Mouse (Mus musculus) forelimb bud, embryonic 11.5 days (tissue): ENCODE data around the gene Mfsd2b.
"Not testable (repeated sequence)": the region's sequence is repeated elsewhere in the genome, so short reads cannot be mapped to it uniquely, and the experiment has no call there.

ENCODE experiments used
- DNase-seq: peaks from one replicate; pipeline ENCODE4 v3.0.0-alpha.2; 2012; ENCODE audit warnings: low read depth, low spot score

Mfsd2b gene

DNA sequence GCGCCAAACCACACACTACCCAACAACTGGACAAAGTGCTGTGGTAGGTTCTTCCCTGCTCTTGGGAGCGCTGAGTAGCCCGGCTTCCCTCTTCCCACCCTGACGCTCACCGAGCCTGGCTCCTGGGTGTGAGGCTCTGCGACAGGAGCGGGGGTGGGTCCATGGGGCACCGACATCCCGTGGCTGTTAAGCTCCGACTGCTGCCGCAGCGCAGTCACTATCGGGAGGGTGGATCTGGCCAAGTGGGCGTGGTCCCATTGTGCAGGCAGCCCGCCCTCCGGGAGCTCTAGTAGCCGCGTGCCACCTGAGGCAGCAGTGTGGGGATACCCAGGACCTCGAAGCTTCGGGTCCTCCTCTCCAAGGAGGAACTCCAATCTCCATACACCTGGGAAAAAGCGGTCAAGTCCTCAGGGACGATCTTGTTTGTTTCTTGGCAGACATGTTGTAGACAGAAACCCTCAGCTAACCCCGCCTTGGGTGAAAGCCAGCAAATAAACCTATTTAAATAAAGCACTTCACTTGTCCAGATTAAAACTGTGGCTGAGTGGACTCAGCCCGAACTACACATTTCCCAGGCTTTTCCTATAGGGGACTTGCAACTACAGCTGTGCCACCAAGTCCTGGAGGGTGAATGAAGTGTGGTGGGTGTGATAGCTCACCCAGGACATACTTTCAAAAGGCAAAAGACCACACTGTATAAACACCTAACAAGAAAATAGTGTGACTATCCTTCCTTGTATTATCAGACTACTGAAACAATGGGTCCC lies at the start of gene Mfsd2b:
Gene Mfsd2b, minus strand, starts transcription at position 199 of the 767 bp plus-strand sequence.
- peak; percentile 60 for DNase-seq

DNA sequence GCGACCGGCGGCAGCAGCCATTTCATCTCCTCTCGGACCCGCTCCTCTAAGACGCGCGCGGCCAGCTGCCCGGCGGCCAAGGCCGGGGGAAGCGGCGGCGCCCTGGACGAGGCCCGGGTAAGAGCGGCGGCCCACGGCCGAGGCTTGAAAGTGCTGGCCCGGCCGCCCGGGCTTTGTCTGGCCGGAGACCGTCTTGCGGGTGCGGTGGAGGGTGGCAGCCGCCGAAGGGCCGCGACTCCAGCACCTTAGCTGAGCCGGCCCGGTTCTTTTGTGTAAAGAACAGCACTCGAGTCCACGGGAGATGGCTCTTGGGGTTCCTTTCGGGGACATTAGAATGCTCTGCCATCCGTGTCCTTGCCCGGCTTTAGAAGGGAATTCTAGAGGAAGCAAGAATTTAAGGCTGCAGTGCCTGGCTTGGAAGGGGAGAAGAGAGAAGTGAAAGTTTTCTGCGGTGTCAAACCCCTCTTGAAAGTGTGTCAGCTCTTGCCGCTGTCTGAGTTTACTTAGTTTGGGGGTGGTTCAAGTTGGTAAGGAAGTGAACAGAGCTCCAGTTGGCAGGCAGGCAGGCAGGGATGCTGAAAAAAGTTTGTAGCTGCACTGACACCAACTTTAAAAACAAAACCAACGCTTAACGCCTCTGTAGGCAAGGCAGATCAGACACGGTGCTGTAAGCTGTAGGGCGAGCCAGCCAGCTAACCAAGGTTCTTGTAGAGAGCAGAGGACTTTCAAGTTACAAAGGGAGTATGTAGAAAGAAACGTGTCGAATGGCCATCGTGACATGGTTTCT lies 43.8 kb upstream of the Mfsd2b start:
- DNase-seq, result peak; percentile 46

DNA sequence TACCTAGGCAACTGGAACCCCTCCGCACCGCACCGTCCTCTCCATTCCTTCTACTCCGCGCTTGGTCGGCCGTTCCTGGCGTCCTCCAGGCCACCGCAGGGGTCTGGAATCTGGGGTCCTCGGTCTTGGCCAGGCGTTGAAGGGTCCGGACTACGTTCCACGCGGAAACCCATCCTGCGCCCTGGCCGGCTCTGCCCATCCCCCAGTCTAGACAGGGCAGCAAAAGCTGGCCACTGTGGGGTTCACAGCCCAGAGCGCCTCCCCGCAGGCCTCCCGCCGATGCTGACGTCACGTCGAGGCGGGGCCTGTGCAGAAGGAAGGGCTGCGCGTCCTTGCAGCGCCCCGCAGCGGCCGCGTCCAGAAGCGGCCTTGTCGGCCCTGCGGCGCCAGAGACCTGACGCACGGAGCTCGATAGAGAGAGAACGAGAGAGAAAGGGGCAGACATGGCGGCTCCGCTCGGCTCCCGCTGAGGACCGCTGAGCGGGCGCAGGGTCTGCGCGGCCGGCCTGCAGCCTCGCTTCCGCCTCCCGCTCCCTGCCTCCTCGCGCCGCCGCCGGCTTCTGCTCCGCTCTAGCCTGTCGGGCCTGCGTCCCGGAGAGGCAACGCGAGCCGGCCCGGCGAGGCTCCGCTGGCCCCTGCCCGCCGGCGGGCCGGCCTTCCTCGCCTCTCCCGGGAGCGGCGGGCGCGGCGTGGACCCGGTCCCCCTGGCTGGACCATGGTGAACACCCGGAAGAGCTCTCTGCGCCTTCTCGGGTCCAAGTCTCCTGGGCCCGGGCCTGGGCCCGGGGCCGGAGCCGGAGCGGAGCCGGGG lies 43.0 kb upstream of the Mfsd2b start, which contains the start of gene Atad2b:
Gene Atad2b, plus strand, starts transcription at position 360 of the 811 bp plus-strand sequence.
- DNase-seq, result peak; percentile 97

DNA sequence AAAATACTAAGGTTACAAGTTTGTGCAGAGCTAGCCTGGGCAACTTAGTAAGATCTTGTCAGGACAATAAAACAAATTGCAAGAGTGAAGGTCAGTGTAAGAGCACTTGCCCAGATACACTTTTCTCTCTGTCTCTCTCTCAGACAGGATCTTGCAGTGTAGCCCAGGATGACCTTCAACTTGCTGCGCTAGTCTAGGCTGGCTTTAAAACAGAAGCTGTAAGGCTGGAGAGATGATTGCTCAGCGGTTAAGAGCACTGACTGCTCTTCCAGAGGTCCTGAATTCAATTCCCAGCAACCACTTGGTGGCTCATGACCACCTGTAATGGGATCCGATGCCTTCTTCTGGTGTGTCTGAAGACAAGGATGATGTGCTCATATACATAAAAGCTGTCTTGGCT lies 40.8 kb upstream of the Mfsd2b start:
- DNase-seq, result no peak

DNA sequence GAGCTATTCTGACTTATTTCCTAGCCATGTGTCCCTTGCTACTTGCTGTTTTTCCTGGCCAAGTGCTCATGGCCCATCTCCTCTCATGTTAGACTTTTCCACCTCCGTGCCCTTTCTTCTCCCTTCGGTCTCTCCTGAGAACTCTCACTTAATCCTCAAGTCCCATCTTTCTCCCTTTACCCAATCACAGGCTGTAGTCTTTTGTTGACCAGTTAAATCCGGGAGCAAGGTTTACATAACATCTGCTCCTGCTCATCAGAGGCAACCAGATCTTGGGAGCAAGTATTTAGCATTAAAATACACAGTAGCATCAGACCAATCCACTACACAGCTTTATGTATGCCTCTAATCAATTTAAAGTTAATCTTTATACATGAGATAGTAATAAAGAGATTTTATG lies 40.3 kb upstream of the Mfsd2b start:
- DNase-seq, result no peak

DNA sequence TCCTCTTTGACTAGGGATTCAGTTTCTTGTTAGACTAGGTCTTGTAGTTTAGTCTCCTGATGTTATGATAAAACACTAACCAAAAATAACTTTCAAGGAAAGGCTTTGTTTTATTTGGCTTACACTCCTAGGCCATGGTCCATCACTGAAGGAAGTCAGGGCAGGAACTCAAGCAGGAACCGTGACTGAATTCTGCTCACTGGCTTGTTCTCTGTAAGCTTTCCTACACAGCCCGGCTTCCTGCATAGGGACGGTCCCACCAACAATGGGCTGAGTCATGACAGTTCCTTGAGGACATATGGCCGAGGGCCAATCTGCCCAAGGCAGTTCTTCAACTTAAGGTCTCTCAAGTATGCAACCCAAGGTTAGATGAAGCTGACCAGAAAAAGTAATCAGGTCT lies 37.6 kb upstream of the Mfsd2b start:
- DNase-seq, result no peak

DNA sequence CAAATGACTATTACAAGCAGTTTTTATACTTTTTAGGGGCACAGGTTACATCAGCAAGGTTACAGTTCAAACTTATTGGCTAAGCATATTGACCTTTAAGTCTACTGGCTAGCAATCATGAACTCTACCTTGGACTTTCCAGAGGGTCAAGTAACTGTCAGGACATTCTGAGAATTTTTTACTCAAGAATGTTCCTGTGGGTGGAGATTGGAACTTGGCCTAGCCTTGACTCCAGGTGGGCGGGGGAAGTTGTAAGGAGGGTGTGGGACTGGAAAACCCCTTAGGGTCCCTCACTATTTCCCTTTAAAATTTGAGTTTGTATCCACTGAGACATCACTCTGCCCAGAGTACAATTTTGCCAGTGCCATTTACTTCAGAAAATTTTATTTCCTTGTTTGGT lies 36.3 kb upstream of the Mfsd2b start:
- not testable (repeated sequence) for DNase-seq

DNA sequence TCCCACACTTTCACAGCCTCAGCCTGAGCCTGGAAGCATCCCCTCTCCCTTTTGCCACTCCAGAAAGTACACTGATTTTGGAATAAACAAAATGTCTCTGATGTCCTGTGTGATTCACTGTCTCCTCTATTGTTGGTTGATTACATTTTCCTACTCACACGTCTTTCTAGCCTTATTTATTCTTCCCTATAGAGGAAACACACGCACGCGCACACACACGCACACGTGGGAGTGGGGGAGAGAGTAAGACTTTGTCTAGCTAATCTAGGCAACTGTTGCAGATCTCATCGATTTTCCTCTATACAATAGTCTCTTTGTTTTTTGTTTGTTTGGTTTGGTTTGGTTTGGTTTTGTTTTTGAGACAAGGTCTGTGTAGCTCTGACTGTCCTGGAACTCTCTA lies 34.2 kb upstream of the Mfsd2b start:
- DNase-seq, result no peak

DNA sequence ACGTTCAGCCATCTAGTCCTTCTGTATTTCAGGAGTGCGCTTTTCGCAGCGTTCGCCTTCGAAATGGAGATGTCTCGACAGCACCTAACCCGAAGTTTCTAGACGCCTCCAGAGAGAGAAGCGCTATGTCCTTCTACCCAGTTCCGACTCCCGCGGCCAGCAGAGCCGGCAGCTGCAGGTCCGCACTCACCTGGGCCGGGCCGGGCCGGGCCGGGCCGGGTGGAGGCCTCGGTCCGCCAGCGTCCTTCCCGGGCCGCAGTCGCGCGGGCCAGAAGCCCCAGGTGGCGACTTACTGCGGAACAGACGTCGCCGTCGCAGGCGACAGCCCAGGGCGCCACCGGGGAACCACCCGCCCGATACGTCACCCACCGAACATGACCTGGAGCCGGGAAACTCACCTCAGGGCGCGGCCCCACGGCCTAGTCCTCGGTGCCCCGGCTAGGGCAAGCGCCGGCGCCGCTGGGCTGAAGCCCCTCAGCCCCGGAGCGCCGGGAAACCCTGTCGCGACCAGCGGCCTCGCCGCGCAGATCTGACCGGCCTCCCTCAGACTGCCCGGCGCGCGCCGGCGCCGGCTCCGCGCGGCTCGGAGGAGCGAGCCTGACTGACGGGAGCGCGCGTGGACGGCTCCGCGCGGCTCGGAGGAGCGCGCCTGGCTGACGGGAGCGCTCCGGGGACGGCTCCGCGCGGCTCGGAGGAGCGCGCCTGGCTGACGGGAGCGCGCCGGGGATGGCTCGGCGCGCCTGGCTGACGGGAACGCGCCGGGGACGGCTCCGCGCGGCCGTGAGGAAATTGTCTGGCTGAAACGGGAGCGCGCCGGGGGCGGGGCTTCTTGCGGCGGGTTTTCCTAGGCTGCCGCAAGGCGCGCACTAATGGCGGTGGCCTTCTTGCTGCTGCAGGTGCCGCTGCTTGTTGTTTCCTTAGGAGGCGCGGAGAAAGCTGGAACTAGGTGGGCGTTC lies 33.1 kb upstream of the Mfsd2b start, which contains the start of gene Ubxn2a:
Gene Ubxn2a, minus strand, starts transcription at position 755 of the 956 bp plus-strand sequence.
- DNase-seq, result peak; percentile 92

DNA sequence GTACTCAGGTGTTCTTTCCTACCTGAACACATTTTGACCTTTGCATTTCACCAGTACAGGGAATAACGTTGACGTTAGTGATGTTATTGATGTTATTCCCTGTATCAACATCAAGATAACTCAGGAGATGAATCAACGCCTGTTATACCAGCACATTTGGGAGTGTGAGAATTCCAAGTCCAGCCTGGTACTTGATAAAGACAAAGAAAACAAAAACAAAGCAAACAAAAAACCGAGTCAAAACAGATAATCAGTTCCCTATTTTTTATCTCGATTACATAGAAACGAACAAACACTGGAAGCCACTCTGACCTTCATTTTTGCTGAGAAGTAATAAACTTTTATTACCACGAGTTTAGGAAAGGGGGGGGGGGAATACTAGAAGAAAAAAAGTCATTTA lies 32.3 kb upstream of the Mfsd2b start:
- peak; percentile 4 for DNase-seq

DNA sequence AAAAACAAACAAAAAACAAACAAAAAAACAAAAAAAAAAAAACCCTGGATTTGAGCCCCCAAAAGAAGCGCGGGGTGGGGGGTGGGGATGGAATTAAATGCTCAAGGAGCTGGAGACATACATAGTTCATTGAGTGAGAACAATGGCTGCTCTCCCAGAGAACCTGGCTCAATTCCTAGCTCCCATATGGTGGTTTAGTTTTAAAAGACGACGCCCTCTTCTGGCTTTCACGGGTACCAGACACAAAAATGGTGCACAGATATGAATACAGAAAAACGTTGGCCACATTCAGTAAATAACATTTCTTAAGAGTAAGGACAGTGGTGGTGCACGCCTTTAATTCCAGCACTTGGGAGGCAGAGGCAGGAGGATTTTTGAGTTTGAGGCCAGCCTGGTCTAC lies 31.8 kb upstream of the Mfsd2b start:
- no peak for DNase-seq

DNA sequence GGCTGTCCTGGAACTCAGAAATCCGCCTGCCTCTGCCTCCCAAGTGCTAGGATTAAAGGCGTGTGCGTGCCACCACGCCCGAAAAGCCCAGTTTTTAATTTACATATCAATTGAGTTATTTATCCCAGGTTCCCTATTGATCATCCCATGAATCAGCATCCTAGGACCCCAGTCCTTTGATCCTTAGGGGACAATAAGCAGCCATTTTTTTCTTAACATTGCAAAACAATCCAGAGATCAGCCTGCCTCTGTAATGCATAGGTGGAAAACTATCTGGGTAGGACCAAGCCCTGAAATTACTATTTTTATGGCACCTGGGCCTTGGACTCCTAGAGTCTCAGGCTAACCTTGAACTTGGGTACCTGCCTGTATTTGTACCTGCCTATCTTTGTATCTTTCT lies 23.9 kb upstream of the Mfsd2b start:
- no peak for DNase-seq

DNA sequence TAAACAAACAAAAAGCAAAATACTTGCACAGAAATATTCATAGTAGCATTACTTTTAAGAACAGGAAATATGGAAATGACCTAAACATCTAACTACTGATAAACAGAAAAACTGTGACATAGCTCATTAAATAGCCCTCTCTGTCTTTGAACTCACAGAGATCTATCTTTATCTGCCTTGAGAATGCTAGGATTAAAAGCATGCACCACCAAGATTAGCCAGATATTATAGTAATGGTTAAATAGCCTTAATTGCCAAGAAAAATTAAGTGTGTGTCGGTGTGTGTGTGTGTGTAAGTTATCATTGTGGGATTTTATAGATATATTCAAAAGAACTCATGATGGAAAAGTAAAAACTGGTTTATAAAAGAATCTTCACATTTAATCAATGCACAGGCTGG lies 15.7 kb upstream of the Mfsd2b start:
- DNase-seq, result no peak

DNA sequence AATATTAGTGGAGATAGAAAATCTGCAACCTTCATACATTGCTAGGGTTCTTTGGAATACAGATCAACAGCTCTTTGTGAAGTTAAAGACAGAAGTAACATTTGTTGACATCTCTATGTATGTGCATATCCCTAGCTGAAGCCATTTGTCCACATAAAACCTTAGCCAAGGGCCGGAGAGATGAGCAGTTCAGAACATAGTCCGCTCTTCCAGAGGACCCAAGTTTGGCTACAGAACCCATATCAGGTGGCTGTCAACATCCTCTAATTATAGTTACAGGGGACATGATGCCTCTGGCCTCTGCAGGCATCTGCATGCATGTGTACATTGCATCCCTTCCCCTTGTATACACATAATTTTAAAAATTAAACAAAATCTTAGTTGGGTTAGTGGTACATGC lies 15.1 kb upstream of the Mfsd2b start:
- DNase-seq, result no peak

DNA sequence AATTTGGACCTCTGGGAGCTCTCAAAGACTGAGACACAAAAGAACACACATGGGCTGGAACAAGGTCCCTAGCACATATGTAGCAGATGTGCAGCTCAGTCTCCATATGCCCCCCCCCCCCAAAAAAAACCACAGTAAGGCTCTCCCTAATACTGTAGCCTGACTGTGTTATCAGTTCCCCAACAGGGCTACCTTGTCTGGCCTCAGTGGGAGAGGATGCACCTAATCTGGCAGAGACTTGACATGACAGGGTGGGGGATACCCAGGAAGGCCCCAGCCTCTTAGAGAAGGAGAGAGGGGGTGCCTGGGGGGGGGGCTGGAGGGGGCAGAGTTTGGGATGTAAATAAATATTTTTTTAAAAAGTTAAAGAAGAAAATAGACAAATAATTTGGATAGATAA lies 14.6 kb upstream of the Mfsd2b start:
- DNase-seq, result no peak

DNA sequence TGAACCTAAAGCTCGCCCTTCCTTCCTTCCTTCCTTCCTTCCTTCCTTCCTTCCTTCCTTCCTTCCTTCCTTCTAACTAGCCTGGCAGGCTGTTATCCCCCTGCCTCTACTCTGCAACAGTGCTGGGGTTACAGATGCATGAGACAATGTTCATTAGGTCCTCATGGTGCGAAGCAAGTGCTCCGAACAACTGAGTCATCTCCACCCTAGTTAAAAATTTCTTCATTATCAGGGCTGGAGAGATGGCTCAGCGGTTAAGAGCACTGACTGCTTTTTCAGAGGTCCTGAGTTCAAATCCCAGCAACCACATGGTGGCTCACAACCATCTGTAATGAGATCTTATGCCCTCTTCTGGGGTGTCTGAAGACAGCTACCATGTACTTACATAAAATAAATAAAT lies 12.4 kb upstream of the Mfsd2b start:
- not testable (repeated sequence) for DNase-seq

DNA sequence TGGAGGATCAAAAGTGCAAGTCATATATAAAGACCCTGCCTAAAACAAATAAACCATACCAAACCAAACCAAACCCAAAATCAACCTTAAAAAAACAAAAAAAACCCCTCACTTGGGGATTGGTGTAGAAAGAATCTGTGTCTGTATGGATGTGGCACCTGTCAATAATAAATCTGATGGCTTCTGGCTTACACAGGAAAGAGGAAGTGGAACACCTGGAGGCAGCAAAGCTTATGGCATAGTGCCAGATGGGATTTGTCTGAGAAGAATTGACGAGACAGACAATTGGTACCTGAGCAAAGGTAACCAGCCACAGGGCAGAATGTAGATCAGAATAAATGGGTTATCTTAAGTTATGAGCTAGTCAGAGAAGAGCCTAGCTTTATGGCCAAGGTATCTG lies 10.9 kb upstream of the Mfsd2b start:
- no peak for DNase-seq

DNA sequence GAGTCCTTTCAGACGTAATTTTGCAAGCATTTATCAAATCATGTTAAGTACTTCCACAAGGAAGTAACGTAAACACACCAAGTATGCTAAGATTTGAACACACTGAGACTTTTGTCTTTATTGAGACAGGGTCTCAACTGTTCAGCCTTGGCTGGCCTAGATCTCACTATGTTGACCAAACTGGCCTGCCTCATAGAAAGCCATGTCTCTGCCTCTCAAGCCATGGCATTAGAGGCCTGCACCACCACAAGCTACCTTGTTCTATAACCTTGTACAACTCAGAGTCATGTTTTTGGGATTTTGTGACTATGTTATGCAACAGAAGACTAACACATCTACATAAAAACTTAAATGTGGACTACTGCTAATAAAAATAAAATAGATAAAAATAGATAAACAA lies 7.9 kb upstream of the Mfsd2b start:
- DNase-seq, result no peak

DNA sequence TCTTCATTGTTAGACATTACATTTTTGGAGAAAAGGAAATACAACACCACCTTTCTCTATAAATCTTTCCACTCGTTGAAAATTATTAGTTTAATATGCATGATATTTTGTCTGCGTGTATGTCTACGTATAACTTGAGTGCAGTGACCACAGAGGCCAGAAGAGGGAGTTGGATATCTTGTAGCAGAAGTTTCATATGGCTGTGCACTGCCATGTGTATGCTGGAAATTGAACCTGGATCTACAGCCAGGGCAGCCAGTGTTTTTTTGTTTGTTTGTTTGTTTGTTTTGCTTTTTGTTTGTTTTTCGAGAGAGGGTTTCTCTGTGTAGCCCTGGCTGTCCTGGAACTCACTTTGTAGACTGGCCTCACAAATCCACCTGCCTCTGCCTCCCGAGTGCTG lies 4.9 kb upstream of the Mfsd2b start:
- DNase-seq, result no peak

DNA sequence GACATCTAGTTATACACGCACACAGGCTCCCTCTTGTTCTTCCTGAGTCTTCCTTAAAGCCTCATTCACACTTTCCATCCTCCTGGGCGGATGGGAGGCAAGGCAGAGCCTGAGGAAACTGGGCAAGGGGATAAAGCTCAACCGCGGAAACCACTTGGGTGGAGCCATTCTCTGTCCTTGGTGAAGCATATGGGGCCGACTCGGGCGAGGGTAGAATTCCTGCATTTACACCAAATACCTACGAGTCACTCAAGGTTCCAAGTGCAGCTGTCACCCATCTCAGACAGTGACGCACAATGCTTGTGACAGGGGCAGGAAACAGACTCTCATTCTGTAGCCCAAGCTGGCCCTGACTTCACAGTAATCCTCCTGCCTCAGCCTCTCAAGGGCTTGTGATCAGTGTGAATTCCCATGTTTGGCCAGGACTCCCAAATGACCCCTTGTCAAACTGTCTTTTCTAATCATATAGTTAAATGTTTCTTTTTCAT lies 4.2 kb upstream of the Mfsd2b start:
- no peak for DNase-seq

DNA sequence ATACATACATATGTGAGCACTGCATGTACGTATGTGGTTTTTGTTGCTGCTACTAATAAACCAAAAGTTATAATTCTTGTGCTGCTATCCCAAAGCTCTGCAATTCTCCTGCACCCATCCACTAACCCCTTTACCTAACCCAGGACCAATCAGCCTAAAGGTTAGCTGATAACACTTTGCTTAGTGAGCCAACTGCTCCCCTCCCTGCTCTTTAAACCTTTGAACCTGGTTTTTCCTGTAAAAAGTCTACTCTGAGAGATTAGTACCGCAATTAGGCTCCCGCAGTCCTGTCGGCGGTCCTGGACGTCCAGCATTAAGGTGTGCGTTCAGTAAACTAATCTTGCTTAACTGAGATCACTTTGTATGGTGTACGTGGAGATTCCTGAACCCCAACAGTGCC lies 1.5 kb upstream of the Mfsd2b start:
- no peak for DNase-seq
